Mouse (Mus musculus) adrenal gland, adult 2 months (tissue): Measurements from ENCODE around the gene Tmem131. TPM values are rescaled to one million over a fixed set of nuclear protein-coding genes. Genes with fewer than 3 reads are reported as not detected.

Experiments
- DNase-seq: peaks from one replicate; pipeline ENCODE4 v3.0.0; 2021
- long read RNA-seq: library from polyadenylated mRNA; stranded (forward); transcript quantifications from one replicate; pipeline ENCODE4 v2.0.0, GENCODE M21; 2021
- polyA plus RNA-seq: library from polyadenylated mRNA; depleted of rRNA; stranded (reverse); fragments of >200 nt; gene quantifications from 2 replicates; pipeline ENCODE4 v1.2.3, GENCODE M21; 2012; rRNA removed
- total RNA-seq, 2 experiments: library from RNA; stranded (reverse); gene quantifications; 2 replicates each; pipeline ENCODE4 v1.2.3; 2021

The Tmem131 gene
- total RNA-seq (10 to 100 TPM; 38.8 to 51.0 TPM), polyA plus RNA-seq (15.8 and 17.8 TPM in 2 replicates)
- long read RNA-seq, partial matches to known transcripts: 2 of 4 reads
- long read RNA-seq, other reads (novel, unspliced or antisense): 2 of 4 reads

- DNase-seq: no peak
These were observed at the start of gene Tmem131 for GRCm38 (mm10) chr1:36943653-36944052. Gene Tmem131 (minus strand): TSS chr1:36943666.

- DNase-seq: no peak
These were observed 45.1 kb upstream of the Tmem131 start for GRCm38 (mm10) chr1:36988561-36988960.

- DNase-seq: no peak
These were observed 44.7 kb upstream of the Tmem131 start for GRCm38 (mm10) chr1:36988161-36988560.

- no peak for DNase-seq
These were observed 44.0 kb upstream of the Tmem131 start for GRCm38 (mm10) chr1:36987172-36988148.

GRCm38 (mm10) chr1:36986396-36987160 is 43.1 kb upstream of the Tmem131 start:
- DNase-seq: no peak

GRCm38 (mm10) chr1:36985896-36986295 is 42.4 kb upstream of the Tmem131 start:
- DNase-seq: no peak

GRCm38 (mm10) chr1:36984406-36984805 is 40.9 kb upstream of the Tmem131 start:
- DNase-seq: no peak

GRCm38 (mm10) chr1:36983754-36984153 is 40.3 kb upstream of the Tmem131 start:
- DNase-seq: no peak

- no peak for DNase-seq
These were observed 38.9 kb upstream of the Tmem131 start for GRCm38 (mm10) chr1:36982191-36982961.

- DNase-seq: no peak
These were observed 33.3 kb upstream of the Tmem131 start for GRCm38 (mm10) chr1:36976770-36977169.

GRCm38 (mm10) chr1:36970918-36971617 is 27.6 kb upstream of the Tmem131 start:
- DNase-seq: no peak

GRCm38 (mm10) chr1:36965831-36966230 is 22.4 kb upstream of the Tmem131 start:
- DNase-seq: peak; percentile 51

- DNase-seq: no peak
These were observed 19.1 kb upstream of the Tmem131 start for GRCm38 (mm10) chr1:36962379-36963176.

GRCm38 (mm10) chr1:36960509-36961222 is 17.2 kb upstream of the Tmem131 start:
- no peak for DNase-seq

GRCm38 (mm10) chr1:36949591-36950184 is 6.2 kb upstream of the Tmem131 start:
- peak; percentile 83 for DNase-seq

GRCm38 (mm10) chr1:36947448-36947847 is 4.0 kb upstream of the Tmem131 start:
- DNase-seq: no peak

- DNase-seq: no peak
These were observed 3.1 kb downstream of the Tmem131 start for GRCm38 (mm10) chr1:36940381-36940762.

GRCm38 (mm10) chr1:36939506-36940380 is 3.7 kb downstream of the Tmem131 start:
- DNase-seq: peak; percentile 96
